Mouse (Mus musculus) ovary, adult 18-20 months (tissue): ENCODE measurements at regions not wholly inside any gene's neighbourhood (a gene's known extent, or its start where the extent isn't known, plus 50 kb on each side); places are given as distances from the start of the nearest gene placed in this dataset.
"Not testable (repeated sequence)": the region's sequence is repeated elsewhere in the genome, so short reads cannot be mapped to it uniquely, and the experiment has no call there.

ENCODE experiments used
- DNase-seq: peaks from one replicate; pipeline ENCODE4 v3.0.0; 2022; ENCODE audit warnings: low spot score, mixed read lengths

DNA sequence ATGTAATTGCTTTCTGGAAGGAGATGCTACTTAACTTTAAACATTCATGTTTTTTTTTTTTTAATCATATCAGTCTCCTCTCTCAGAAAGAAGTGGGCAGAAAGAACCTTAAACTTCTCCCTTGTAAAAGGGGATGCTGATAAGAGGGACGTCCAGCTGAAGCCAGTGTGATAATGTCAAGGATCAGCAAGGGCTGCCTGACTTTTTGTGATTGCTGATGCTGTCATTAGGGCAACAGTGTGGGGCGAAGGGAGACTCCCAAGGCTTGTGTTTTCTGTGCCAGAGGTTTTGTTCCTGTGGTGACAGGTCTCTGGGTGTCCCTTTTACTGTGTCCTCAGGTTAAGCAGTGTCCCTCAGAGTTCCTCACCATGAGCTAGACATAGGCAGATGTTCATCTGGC lies 61.8 kb upstream of the Prkar2b start:
- DNase-seq, result peak; percentile 68

- not testable (repeated sequence) for DNase-seq
Observed at GRCm38 (mm10) chr12:32122007-32122406, 60.9 kb upstream of the Prkar2b start.

GRCm38 (mm10) chr12:32112691-32113090 lies 51.6 kb upstream of the Prkar2b start:
- DNase-seq, result no peak

GRCm38 (mm10) chr12:32111508-32112119 lies 50.5 kb upstream of the Prkar2b start:
- no peak for DNase-seq

DNA sequence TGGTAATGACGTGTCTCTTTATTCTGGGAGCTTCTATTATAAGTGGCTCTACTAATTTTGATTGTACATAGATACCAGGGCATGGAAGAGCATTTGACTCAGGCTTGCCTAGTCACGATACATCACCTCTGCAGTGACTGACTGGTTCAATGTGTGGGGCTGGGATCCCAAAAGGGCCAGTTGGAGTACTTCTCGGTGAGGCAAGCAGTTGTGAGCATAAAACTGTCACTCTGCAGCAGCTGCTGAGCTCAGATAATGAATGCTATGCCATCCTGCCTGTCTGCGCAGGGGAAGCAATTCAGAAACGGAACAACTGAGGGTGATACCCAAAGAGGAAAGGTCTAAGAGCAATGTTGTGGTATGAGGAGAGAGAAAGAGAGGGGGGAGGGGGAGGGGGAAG lies 49.8 kb upstream of the Prkar2b start:
- no peak for DNase-seq
